Mouse (Mus musculus) large intestine, adult 2 months (tissue): Measurements from ENCODE around the gene Rab11fip2. TPM values are rescaled to one million over a fixed set of nuclear protein-coding genes. Genes with fewer than 3 reads are reported as not detected.

Source experiments
- DNase-seq: peaks from one replicate; pipeline ENCODE4 v3.0.0-alpha.2; 2012; ENCODE audit warnings: low read depth, low spot score
- WGBS: fragments of 180-500 bp; shearing (Covaris S2); methylation state at CpG from one replicate; pipeline ENCODE4 v1.1.7; 2018; 5-methylcytosine and 5-hydroxymethylcytosine counted together
- polyA plus RNA-seq: library from polyadenylated mRNA; depleted of rRNA; stranded (reverse); fragments of >200 nt; gene quantifications from 2 replicates; pipeline ENCODE4 v1.2.3, GENCODE M21; 2012; rRNA removed

Rab11fip2 gene
- polyA plus RNA-seq, result 0.94 and 1.1 TPM in 2 replicates

DNA sequence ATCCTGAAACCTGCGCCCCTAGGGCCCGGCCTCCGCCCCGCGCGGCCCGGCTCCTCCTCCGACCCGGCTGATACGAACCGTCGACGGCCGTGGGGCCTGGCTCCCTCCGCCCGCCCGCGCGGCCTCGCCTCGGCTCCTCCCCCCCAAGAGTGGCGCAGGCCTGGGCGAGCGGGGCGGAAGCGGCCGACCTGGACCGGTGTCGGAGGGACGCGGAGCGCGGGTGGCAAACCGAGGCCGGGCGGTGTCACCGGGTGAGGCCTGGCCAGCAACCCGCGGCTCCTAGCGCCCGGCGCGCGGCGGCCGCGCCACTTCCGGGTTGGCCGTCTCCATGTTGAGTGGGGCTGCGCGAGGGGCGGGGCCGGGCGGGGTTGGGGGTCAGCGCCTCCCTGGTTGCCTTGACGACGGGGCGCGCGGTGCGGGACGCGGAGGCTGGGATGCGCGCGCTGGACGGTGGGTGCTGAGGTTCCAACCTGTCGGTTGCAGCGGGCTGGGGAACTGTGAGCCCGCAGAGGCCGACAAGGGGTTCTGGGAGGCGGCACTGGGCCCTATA is at the start of gene Rab11fip2:
Gene Rab11fip2 (minus strand): TSS at position 333 of the 550 bp plus-strand sequence.
- 2% methylated on average over 67 of the region's 72 CpGs for WGBS
- DNase-seq, result peak; percentile 32

DNA sequence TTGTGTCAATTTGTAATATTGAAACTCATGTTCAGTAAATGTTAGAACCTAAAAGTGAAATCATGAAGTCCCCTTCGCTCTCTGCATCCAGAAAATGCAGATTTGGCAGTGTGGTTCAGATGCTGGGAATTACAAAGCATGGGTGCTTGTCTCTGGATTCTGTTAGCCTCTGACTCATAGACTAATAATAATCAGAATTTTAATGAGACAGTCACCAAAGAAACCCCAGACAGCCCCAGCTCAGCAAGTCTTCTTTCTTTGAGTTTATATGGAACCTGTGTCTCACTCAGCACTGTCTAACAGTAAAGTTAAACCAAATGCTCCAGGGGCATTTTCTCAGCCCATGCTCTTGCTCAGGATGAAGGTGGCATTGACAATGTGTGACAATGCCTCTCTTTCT is 38.1 kb upstream of the Rab11fip2 start:
- no peak for DNase-seq
- WGBS, result 91% methylated on average over 1 of the region's 1 CpGs

DNA sequence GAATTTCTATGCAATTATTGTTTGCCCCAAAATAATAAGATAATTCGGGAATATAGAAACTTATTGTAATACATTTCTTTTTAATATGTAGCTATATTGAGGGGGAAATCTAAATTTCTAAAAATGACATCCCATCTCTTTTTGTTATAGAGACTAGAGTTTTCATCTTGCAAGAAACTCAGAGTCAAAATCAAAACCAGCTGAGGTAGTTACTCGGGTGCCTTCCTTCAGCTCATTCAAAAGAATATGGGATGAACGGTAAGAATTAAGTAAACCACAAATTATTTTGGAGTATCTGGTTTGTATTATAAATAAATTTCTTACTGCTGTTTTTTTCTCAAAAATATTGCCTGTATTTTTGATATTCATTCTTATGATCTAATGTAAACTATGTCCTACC is 11.5 kb upstream of the Rab11fip2 start:
- WGBS, result 56% methylated on average over 3 of the region's 3 CpGs
- DNase-seq, result no peak

GRCm38 (mm10) chr19:59949731-59950130 is 6.3 kb upstream of the Rab11fip2 start:
- DNase-seq, result no peak

GRCm38 (mm10) chr19:59942716-59943321 is 635 bp downstream of the Rab11fip2 start:
- WGBS, result 3% methylated on average over 25 of the region's 27 CpGs
- peak; percentile 14 for DNase-seq

More at GRCm38 (mm10) chr19:59949731-59950130, 6.3 kb upstream of the Rab11fip2 start:
- 73% methylated on average over 5 of the region's 5 CpGs for WGBS

DNA sequence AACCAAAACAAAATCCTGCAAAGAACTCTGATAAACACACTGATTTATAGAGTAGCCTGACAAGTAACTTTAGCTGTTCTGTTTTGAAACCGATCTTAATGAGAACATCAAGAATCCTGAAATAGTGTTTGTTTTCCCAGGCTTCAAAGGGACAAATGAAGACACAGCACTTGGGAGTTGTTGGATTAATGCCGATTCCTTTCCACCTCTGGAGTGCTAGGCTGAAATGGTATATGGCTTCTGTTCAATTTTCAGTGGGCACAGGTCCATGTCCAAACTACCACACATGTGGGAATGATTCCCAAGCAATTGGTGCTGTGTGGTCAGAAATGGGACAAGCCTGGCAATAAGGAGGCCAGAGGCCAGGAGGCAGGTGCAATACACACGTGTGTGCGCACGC is 3.7 kb downstream of the Rab11fip2 start:
- 64% methylated on average over 5 of the region's 5 CpGs for WGBS
- DNase-seq, result no peak

DNA sequence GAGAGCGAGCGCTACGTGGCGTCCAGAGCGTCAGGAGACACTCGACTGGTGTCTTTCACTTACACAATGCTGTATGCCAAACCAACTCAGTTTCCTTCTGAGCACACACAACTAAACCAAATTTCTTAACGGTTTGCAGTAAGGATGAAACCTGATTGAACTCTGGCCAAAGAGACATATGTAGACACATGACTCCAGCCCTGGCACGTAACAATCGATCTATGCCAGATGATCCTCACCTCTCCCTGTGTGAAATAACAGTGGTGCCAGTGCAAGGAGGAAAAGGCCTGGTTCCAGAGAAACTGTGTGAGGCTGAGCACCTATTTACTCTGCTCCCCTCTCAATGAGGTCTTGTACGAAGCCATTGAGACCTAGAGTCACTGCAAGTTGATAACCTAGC is 11.4 kb downstream of the Rab11fip2 start:
- WGBS, result 93% methylated on average over 10 of the region's 10 CpGs
- no peak for DNase-seq

DNA sequence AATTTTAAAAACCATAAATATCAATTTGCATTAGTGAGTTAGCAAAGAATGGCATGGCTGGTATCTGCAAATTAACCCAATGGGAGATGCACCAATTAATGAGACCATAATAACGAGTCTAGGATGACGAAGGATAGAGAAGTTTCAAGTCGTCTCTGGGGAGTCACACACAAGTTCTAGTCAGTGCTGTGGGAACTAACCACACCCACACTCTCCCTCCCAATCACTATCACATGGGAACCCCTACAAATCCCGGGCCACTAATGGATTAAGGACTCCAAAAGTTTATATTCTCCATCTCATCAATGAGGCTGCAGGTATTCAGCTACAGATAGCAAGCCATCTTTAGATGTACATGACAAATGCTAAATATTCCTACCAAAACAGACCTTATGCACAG is 14.8 kb downstream of the Rab11fip2 start:
- DNase-seq, result no peak
- WGBS, result 71% methylated on average over 4 of the region's 4 CpGs

- DNase-seq, result no peak
- 52% methylated on average over 1 of the region's 1 CpGs for WGBS
Measured at GRCm38 (mm10) chr19:59926125-59926524, 17.3 kb downstream of the Rab11fip2 start.

GRCm38 (mm10) chr19:59920846-59921245 is 22.6 kb downstream of the Rab11fip2 start:
- 87% methylated on average over 3 of the region's 3 CpGs for WGBS

GRCm38 (mm10) chr19:59917901-59918613 is 25.4 kb downstream of the Rab11fip2 start:
- DNase-seq, result no peak
- WGBS, result 64% methylated on average over 2 of the region's 2 CpGs

More at GRCm38 (mm10) chr19:59920846-59921245, 22.6 kb downstream of the Rab11fip2 start:
- DNase-seq, result no peak

- WGBS, result 72% methylated on average over 4 of the region's 4 CpGs
- no peak for DNase-seq
Measured at GRCm38 (mm10) chr19:59911554-59911953, 31.9 kb downstream of the Rab11fip2 start.

DNA sequence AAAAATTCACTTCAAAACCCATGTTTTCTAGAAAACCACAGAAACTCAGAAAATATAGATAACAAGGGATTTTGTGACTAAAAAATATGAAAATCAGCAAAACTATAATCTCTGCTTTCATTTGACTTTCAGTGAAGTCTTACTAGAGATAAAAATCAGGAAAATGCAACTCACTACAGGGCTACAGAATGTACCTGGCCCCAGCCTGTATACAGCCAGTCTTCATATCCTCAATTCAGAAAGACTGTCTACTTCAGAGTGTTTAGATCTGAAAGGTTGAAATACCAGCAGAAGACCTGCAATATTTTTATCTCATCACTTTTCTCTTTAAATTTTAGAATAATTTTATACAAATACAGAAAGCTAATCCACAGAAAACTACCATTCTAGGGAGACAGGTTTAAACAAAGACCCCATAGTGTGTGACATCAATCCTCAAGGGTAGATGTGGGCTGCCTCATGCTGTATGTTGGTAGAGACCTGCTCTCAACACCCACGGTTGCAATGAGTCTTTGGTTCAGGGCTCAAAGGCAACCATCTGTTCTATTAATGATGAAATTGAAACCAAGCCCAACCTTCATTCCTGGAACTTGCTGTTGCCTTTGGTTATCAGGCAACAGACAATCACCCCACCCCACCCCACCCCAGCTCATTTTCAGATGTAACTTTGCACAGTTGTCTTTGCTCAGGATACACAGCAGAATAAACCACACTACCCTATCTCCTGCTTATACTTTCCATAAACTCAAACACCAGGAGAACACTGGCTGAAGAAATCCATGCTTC is 38.0 kb downstream of the Rab11fip2 start:
- no peak for DNase-seq
- WGBS, result 57% methylated on average over 1 of the region's 1 CpGs

DNA sequence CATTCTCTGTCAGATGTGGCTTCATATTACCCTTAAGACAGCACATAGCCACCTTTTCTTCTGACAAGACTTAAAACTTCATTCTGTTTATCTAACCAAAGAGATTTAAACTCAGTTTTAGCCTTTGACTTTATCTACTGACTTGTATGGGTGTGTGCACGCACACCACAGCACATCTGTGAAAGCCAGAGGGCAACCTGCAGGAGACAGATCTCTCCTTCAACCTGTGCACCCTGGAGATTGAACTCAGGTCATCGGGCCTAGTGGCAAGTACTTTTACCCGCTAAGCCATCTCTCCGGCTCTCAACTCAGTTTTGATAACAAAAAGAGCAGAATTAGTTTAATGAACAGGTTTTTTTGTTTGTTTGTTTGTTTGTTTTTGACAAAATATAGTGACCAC is 43.5 kb downstream of the Rab11fip2 start:
- 96% methylated on average over 4 of the region's 4 CpGs for WGBS
- DNase-seq, result no peak

GRCm38 (mm10) chr19:59898301-59898700 is 45.2 kb downstream of the Rab11fip2 start:
- WGBS, result 80% methylated on average over 4 of the region's 4 CpGs

GRCm38 (mm10) chr19:59889383-59889782 is 54.1 kb downstream of the Rab11fip2 start:
- no peak for DNase-seq
- WGBS, result 79% methylated on average over 4 of the region's 4 CpGs

More at GRCm38 (mm10) chr19:59898301-59898700, 45.2 kb downstream of the Rab11fip2 start:
- DNase-seq, result no peak

DNA sequence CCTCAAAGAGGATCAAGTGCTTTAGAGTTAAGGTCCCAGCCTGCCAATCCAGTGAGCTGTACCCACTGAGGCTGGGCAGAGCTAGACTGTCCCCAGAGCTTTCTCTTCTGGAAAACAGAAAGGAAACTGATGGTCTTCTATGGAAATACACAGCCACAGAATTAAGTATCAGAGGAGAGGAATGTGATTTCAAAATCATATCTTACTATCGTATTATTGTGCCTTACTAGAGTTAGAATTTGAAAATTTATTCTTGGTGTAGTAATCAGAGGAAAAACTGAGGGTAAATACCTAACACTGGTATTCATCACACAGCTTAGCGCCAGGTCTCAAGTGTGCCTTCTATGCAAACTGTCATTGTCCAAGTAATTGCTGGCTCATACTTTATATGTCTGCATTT is 54.6 kb downstream of the Rab11fip2 start:
- WGBS, result 90% methylated on average over 2 of the region's 2 CpGs
- no peak for DNase-seq

DNA sequence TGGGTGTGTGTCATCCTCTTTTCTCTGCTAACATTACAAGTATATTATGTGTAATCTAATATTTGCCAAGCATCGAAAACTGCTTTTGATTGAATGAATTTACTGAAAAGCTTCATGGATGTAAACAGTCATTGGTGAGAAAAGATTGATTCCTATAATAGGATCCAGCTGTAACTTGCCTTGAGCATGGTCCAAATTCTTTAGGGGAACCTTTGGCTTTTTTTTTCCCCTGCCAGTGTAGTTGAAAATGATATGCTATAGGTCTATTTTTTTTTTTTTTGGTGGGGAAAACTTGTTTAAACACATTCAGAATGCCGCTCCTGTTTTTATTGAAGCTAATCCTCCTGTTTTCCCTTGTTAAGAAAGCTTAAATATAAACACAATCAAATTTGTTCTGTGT is 55.6 kb downstream of the Rab11fip2 start:
- no peak for DNase-seq
- 65% methylated on average over 2 of the region's 2 CpGs for WGBS

DNA sequence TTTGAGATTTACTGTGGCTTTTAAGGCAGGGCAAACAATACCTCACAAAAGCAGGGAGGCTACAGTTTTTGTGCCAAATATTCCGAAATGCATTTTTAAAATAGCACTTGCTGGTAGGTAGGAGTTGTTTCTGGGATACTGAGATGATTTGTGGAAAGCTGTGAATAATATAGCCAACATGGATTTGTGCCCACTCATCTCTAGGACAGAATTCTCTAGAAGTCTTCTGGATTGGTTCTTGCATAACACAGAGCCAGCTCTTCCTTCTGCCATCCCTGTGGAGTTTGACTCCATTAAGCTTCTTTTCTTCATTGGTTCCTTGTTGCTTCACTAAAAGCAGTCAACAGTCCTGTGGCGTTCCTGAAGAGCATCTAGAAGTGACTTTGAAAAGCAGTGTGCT is 58.2 kb downstream of the Rab11fip2 start:
- no peak for DNase-seq
- 83% methylated on average over 2 of the region's 2 CpGs for WGBS

DNA sequence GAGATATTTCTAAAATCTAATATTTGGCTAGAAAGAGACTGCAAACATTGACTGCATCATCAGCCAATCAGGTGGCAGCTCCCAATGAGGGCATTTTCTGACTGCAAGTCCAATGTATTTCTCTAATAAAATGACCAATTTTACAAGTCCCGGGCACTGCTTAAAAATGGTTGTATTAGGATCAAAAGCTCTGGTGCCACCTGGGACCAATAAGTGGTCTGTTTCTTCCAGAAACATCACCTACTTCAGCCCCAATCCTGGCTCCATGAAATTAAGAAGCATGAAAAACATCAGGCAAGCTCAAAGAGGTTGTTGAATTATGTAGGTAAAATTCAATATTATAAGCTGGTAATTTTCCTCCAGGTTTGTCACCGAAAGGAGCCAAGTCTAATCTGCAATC is 66.2 kb downstream of the Rab11fip2 start:
- DNase-seq, result no peak
- 88% methylated on average over 2 of the region's 2 CpGs for WGBS
